Mouse (Mus musculus) natural killer cell, adult 2 months (primary cell): ENCODE results near the gene Fopnl.

ENCODE experiments used
- DNase-seq, 2 experiments: peaks; one replicate each; pipeline ENCODE4 v3.0.0; 2022; ENCODE audit warnings: low spot score in 2 of 2

Gene Fopnl

DNA sequence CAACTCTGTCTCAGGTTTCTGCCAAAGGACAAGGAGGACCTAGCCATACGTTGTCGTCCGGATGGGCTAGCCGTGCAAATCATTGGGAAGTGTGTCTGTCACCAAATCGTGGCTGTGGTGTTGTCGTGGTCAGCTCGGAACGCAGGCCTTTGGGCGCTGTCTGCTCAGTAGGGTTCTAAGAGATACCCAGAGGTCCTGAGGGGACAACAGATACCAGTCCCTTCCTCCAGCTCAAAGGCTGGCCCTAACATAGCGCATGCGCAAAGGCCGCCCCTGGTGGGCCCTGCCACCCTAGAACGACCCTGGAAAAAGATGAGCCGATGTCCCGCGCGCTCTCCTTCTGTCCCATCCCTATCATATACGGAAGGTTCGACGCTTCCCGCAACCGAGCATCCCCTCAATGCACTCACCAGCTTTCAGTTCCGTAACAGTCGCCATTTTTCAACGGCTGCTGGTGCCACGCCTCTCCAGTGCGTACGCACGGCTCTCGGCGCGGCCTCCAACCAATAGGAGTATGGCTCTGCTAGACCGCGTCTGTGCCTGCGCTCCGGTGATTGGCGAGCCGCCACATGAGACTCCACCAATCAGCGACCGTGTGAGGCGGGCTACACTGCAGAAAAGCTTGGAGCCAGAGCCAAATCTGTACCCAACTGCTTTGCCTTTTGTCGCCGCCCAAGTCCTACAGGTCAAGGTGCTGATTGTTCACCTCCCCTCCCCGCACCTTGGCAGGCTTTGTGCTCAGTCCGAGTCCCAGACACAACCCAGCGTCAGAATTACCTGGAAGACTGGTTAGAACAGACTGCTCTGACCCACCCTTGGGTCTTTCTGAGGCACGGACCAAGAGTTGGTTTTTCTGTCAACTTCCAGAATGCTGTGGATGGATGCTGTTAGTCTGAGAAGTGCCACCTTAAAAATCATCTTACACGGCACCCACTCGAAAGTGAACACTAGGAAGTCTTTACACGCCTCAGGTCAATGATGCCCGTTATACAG is at the start of gene Fopnl:
TSS of gene Fopnl (minus strand) at position 522 of the 993 bp plus-strand sequence.
- DNase-seq = peak; percentile 94

DNA sequence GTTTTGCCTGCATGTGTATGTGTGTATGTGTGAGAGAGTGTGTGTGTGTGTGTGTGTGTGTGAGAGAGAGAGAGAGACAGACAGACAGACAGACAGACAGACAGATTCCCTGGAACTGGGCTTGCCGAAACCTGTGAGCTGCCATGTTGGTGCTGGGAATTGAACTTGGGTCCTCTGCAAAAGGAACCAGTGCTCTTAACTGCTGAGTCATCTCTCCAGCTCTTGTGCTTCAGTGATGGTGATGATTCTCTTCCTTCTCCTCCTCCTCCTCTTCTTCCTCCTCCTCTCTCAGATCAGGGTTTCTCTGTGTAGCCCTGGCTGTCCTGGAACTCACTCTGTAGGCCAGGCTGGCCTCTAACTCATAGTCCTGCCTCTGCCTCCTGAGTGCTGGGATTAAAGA is 48.8 kb upstream of the Fopnl start:
- DNase-seq = no peak

DNA sequence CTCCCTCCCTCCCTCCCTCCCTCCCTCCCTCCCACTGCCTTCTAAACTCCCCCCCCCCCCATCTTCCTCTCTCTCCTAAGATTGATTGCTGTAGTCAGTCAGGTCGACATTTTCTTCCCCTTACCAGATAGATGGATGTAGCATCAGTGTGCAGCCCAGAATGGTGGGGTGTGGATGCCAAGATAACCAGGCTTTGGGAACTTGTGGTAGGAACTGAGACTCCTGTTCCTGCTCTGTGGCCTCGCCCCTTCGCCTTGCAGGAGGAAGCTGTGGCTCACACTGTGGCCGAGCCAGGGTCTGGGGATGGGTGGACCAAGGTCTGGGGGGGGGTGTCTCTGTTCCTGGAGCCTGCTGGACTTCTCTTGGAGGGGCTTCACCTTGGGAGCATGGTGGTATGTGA is 48.3 kb upstream of the Fopnl start:
- DNase-seq = no peak

DNA sequence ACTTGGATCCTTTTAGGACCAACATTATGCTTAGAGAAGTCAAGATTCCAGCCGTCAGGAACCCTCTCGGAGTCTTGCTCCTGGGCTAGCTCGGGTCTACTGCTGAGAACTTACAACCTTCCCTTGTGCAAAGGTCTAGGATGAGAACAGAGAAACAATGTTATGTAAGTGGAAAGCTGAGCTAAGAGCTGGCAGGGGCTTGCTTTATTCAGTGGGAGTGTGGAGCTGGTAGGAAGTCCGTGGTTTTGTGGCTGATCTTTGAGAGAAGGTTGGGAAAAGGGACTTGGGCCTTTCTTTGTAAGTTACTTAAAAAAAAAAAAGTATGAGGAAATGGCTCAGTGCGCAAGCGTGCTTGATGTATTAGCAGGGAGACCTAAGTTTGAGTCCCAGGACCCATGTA is 46.9 kb upstream of the Fopnl start:
- DNase-seq = no peak

DNA sequence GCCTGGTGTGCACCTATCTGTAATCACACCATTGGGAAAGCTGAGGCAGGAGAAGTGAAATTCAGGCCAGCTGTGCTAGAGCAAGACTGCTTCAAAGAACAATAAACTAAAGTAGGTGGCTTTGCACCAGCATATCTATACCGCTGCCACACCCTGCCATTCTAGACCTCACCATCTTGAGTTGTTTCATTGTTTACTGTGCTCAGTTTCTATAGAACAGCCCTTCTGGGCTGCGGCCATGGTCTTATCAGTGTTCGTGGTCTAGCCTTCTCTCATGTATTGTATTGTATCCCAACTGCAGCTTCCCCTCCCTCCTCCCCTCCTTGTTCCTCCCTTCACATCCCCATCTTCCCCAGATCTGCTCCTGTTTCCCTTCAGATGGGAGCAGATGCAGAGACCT is 46.3 kb upstream of the Fopnl start:
- DNase-seq = no peak

DNA sequence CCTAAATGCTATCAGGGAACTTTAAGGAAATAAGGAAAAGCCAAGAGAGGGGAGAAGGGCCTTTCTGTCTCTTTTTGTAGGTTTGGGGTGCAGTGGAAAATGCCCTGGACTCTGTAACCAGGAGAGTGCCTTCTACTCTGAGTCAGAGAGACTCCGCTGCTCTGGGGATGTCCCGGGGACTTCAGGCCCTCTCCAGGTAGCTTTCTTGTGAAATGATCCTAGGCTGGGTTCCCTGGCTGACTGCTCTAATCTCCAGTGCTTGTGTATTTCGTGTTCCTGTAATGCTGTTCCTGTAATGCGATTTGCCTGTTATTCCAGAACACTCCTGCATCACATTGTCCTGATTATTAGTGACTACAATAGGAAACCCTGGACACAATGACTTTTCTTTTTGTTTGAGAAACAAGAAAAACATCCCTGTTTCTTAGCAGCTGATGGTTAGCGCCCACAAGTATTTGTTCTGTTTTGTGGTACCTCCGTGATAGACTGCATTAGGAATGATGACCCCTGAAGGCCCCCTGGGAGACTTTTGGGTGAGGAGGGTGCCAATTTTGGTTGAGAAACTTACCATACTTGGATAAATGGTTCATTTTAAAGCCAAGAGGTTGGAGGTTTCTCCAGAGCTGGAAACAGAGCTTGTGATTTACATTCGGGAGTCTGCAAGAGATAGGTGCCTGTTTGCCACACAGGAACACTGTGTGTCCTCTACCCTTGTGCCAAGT is 45.1 kb upstream of the Fopnl start:
- peak; percentile 50 to 62 for DNase-seq

DNA sequence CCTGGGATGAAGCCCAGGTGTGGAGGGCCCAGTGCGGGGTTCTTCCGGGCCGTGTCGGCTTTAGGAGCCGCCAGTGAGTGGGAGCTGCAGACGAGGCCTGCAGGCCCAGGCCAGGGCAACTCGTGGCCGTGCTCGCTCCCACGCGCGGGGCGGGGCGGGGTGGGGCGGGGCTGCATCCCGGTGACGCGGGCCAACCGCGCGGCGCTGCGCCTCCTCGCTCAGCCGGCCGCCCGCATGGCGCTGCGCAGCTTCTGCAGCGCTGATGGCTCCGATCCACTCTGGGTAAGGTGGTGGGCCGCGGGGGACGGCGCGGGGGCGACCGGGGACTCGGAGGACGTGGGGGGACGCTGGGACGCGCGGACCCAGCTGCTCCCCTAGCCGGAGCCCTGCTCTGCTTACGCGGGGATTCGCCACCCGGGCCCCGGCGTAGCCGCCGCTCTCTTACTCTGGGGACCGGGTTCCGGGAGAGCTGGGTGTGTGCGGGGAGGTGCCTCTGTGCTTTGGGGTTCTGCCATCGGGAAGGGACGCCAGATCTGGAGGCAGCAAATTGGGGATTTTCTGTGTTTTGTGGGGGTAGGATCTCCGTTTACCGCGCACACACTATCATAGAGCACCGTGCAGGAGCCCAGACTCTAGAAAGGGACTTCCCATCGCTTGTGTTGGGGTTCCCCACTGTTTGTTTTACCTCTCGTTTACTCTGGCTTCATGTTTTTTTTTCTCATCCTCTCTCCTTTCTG is 44.3 kb upstream of the Fopnl start, which contains the start of gene Abcc1:
TSS of gene Abcc1 (plus strand) at position 197 of the 737 bp plus-strand sequence.
- peak; percentile 50 to 66 for DNase-seq

DNA sequence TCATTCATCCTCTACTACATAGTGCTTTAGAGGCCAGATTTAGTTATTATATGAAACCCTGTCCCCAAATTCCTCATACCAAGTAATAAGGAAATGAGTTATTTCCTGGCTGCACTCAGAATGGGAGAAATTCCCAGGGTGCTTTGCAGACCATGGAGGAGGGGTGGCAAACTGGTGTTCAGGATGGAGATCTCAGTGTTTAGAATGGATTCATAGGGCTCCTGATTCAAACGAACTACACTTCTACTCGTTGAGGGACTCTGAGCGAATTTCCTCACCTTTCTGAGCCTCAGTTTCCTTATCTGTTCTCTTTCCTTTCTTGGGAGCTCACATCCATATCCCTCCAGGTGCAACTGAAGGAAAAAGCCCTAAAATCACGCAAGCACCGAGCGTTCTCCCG is 43.7 kb upstream of the Fopnl start:
- no peak for DNase-seq

DNA sequence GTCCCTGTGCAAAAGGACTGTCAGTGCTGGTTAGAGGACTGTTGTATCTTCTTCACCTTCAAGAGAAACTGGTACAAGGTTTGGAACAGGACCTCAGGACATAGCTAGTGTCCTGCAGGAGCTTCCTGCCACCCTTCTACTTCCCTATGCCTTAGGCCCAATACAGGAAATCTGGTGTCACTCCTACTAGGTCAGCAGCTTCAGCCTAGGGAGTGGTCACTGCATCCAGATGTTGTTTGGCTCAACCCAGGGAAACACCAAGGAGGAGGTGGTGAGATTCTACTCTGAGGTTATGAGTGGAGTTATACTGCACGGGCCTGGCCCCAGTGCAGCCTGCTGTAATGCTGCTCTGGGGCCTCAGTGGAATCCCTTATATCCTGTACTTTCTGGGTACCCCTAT is 41.3 kb upstream of the Fopnl start:
- DNase-seq = no peak

DNA sequence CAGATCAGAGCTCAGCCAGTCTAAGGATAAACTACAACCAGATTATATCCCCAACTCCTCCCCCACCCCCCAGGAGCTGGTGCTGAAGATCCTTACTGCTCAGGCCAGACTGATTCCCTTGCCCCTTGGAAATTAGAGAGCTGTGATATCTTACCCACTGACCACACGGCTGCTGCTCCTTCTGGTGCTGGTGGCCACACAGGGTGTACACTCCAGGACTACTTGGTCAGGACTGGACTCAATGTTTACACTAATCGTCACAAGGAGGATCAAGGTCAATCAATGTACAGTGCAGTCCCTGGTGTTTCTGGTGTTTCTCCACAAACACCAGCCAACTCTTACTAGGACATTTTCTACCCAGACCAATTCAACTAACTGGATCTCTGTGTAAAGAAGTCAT is 40.7 kb upstream of the Fopnl start:
- DNase-seq = no peak

DNA sequence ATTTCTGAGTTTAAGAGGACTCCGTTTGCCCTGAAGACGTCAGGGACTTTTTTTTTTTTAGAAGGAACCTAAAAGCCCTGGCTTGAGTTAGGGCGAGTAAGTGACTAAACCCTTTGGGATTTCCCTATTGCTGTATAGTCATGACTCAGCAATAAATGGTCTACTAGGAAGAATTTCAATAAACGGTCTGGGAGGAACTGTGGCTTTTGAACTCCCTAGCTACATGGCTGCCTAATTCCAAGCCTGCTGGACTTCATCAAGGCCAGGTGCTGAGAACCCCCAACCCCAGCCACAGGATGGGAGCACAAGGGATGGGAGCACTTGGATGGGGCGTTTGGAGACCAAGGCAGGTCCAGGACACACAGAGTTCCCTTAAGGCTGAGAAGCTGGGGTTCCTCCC is 35.5 kb upstream of the Fopnl start:
- no peak for DNase-seq

DNA sequence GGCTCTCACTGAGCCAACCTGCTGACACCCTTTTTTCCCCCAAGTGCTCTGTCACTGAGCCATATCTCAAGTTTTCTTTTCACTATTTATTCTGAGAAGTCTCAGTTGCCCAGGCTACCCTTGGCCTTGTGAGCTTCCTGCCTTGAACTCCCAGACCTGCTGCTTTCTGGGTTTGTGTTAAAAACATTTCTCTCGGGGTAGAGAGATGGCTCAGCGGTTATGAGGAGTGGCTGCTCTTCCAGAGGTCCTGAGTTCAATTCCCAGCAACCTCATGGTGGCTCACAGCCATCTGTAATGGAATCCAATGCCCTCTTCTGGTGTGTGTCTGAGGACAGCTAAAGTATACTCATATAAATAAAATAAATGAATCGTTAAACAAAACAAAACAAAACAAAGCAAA is 35.0 kb upstream of the Fopnl start:
- no peak for DNase-seq

DNA sequence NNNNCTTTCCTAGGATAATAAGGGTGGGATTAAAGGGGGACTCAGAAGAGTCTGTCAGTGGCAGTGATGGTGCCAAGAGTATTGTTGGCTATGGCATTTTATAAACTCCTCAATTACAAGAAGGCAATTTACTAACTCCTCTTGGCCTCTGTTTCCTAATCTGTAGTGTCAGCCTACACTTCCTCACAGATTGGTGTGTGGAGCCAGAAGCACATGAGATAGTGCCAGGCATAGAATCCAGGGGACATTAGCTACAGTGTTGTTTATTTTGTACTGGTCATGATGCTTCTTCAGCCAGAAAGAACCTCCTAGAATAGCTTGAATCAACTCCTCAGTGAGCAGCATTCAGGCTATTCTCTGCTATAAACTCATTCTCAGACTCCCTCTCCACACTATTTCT is 34.4 kb upstream of the Fopnl start:
- no peak for DNase-seq

DNA sequence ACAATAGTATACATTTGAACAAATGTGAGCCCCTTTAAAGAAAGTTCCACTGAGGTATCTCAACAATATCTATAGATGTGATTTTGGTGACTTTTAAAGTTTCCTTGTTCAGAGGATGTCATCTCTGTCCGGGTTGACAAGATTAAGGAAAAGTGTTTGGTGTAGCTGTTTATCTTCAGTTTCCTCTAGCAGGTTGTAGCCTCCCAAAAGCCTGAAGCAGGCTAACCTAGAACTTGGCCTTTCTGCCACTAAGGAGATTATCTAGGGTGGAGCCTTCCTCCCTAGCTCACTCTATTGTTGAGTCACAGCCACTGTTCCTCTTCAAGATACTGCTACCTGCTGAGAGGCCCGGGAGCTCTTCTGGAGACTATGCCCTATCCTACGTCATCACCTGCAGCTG is 27.8 kb upstream of the Fopnl start:
- no peak for DNase-seq

DNA sequence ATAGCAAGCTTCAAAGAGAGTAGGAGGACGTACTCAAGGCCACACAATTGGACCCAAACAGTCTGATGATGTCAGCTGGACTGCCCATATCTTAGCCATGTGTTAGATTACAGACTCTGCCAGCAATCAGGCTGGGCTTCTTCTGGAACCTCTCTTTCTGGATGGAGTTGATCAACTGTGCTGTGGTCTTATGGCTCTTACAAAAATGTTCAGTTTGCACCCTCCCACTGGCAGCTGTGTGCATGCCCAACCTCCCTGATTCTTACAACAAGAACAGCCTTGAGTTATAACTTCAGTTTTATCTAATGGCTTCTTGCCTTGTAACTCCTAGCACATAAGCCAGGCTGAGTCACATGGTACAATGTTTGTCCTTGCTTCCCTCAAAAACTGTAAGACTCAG is 11.0 kb upstream of the Fopnl start:
- DNase-seq = no peak

DNA sequence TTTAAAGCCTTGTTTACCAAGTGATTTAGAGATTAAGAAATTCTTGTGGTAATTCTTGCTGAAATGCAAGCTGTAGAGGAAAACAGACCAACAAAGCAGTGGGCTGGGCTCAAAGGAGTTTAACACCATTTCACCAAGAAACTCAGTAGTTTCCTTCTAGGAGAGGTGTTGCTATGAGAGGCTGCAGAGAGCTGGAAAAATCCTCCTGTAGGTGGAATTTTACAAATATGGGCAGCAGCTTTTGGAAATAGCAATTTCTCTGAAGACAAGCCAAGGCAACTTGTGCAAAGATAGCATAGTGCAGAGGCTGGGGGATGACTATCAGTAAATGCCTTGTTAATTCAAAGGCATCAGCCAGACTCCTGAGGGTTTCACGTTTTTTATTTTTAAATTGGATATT is 3.3 kb upstream of the Fopnl start:
- no peak for DNase-seq

DNA sequence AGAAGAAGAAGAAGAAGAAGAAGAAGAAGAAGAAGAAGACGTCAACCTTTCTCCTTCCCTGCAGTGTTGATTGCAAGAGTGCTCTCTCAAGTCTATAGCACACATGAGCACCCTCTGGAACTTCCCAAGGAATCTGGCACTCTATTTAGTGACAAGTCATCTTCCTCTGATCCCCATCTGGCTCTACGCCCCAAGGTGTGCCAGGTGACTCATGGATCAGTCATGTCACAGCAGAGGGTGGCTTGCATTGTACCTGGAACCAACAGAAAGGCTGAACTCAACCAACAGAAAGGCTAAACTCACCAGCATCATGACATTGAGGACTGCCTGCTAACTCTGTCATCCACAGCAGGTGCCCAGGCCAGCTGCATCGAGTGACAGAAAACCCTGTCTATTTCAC is 2.5 kb upstream of the Fopnl start:
- no peak for DNase-seq

DNA sequence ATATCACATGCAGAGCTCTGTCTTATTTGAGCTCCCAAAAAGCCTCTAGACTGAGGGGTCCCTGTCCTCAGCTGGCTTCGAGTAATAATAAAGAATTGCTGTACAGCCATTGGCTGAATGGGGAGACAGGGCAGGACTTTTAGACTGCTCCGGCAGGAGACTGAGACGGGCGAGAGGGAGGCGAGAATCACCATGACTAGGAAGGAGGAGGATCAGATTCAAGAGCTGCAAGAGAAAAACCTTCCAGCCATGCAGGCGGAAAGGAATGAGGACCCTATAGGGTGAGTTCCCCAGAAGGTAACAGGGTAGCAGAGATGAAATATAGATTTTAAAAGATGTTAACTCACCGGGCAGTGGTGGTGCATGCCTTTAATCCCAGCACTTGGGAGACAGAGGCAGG is 4.3 kb downstream of the Fopnl start:
- no peak for DNase-seq

DNA sequence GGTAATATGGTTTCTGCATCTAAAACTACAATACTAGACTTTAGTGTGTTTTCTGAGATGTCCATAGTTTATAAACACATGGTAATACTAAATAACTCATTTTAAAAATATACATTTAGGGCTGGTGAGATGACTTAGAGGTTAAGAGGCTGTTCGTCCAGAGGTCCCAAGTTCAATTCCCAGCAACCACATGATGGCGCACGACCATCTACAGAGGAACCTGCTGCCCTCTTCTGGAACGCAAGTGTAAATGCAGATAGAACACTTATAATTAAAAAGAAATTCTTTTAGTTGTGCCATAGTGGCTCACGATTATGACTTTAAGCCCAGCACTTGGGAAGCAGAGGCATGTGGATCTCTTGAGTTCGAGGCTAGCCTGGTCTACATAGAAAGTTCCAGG is 5.8 kb downstream of the Fopnl start:
- peak; percentile 13 to 29 for DNase-seq

DNA sequence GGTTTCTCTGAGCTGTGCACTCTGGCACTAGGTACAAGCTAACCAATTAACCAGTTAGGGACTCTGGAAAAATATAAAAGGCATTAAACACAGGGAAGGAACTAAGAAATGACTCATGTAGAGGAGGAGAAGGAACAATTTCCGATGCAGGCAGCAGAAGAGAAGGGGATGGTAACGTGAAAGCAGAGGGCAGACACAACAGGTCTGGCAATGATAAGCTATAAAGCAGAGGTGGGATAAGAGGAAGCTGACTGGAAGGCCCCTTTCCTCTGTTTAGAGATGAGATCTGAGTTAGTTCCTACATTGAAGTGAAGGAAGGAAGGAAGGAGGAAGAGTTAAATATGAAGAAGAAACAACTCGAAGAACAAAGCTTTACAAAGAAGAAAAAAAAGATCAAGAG is 7.4 kb downstream of the Fopnl start:
- no peak for DNase-seq

DNA sequence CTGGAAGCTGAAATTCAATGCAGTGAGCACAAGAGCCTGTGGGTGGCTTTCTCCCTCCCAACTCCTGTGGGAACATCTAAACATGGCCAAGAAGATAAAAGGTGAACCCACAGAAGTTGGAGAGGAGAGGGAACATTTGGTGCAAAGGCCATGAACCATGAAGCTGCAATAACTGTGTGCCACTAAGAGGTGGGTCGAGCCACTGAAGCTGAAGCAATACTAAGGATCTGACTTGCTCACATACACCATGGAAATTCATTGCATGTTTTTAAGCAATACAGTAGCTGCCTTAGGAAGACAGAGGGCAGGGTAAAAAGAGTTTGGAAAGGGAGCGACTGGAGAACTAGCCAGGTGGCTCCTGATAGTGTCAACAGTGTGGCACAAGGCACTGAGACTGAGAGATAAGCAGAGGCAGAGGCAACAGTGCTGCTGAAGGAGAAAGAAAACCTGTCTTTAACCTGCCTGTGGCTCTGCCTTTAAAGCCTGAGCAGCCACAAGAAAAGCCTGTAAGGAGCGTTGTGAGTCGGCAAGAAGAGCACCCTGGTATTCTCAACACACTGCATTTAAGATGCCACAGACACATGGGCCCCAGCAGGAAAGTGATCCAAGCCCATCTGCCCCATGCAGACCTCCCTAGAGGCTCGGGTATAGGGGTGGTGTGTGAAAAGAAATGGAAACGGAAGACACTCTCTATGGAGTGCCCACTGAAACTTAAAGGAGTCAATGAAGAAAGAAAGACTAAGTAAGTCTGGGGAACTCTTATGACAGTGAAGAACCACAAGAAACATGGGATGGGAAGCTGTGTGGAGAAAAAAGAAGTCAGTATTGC is 8.7 kb downstream of the Fopnl start:
- no peak for DNase-seq
